In the genomic region with DNA sequence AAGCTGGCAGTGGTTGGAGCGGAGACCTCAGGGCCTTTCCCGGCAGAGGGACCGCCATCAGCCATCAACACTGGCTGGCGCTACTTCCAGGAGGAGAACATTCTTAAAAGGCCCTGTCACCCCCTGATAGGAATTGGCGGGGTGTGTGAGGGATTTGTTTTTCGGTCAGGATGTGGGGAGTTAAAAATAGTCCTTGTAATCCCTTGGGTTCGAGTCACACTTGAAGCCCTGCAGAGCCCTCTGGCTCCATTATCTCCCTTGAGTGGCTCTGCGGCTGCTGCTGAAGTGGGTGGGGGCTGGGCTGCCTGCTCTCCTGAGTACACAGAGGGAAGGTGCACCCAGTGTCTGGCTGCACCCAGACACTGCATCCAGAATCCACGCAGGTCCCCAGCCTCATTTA, we compare ENCODE assay signal across 10 mouse cellular contexts. TPM values are rescaled to one million over a fixed set of nuclear protein-coding genes. Genes with fewer than 3 reads are reported as not detected.
DNase-seq lines count a peak whose midpoint lies in the region; ATAC-seq and TF ChIP-seq lines count a peak whose summit lies in the region.
"Had no signal": no experiment of that assay in that cellular context is flagged by ENCODE, and none has a peak within 500 bp of the region (broad histone marks: within the 10 kb centered on the region; RNA-seq: fewer than 3 reads in every experiment).

No protein-coding gene starts in this region.

- no peak for DNase-seq in midbrain, embryonic 11.5 days (ENCODE audit: low spot score, missing footprints)
- no peak for DNase-seq in midbrain, postnatal 0 days (ENCODE audit: low spot score)
- DNase-seq in heart, embryonic 10.5 days (ENCODE audit: low spot score), result peak; percentile 93
- no peak for DNase-seq in limb, embryonic 10.5 days (ENCODE audit: low spot score)
- DNase-seq in splenic B cell, adult 2 months (ENCODE audit: low read depth, low spot score), result peak; percentile 20
- DNase-seq in embryo, embryonic 10.5 days (ENCODE audit: low spot score), result no peak
- no peak for DNase-seq in gastrocnemius, postnatal 10 days
- DNase-seq: cerebellum, postnatal 10 days; thymus, adult 2 months had no signal

- no peak for TF ChIP-seq CTCF in midbrain, postnatal 0 days (IDR thresholded peaks at IDR 0.05)

- H3K4me2 ChIP-seq in midbrain, embryonic 11.5 days, result no peak overlapping the region
- H3K4me2 ChIP-seq in midbrain, postnatal 0 days (ENCODE audit: low read depth, low read length, poor library complexity, severe bottlenecking), result no peak overlapping the region

- no peaks in the 10 kb centered on the region for H3K36me3 ChIP-seq in midbrain, embryonic 11.5 days (ENCODE audit: control insufficient read depth, insufficient read depth, low read length)
- no peaks in the 10 kb centered on the region for H3K36me3 ChIP-seq in midbrain, postnatal 0 days (ENCODE audit: insufficient read depth, low read length)
- 0 out of 2 replicates have a peak, but pooled peaks cover 6% of the 10 kb centered on the region for H3K36me3 ChIP-seq in heart, embryonic 10.5 days
- H3K36me3 ChIP-seq in limb, embryonic 10.5 days, result no peaks in the 10 kb centered on the region
- no peaks in the 10 kb centered on the region for H3K36me3 ChIP-seq in splenic B cell, adult 2 months (ENCODE audit: control insufficient read depth, insufficient read depth, low read length, poor library complexity, severe bottlenecking)

- H3K4me3 ChIP-seq in midbrain, embryonic 11.5 days (ENCODE audit: low read depth, low read length), result no peak overlapping the region
- no peak overlapping the region for H3K4me3 ChIP-seq in midbrain, postnatal 0 days (ENCODE audit: low read depth, low read length)
- H3K4me3 ChIP-seq in heart, embryonic 10.5 days, result peak overlapping the region; percentile 45
- H3K4me3 ChIP-seq in limb, embryonic 10.5 days, result no peak overlapping the region

- no peak overlapping the region for H3K27ac ChIP-seq in midbrain, embryonic 11.5 days (ENCODE audit: low read depth, low read length)
- no peak overlapping the region for H3K27ac ChIP-seq in midbrain, postnatal 0 days (ENCODE audit: low read depth, low read length)
- peak overlapping the region; percentile 86 for H3K27ac ChIP-seq in heart, embryonic 10.5 days
- H3K27ac ChIP-seq in limb, embryonic 10.5 days, result peak overlapping the region; percentile 25; the same call in 1 of the 2 replicates
- H3K27ac ChIP-seq: macrophage had no signal

- H3K9ac ChIP-seq in midbrain, embryonic 11.5 days (ENCODE audit: low read length), result no peak overlapping the region
- no peak overlapping the region for H3K9ac ChIP-seq in midbrain, postnatal 0 days (replicated peaks; ENCODE audit: low read length, poor library complexity, severe bottlenecking)

- 26% methylated on average over 9 of the region's 9 CpGs for WGBS in midbrain, embryonic 11.5 days
- WGBS in midbrain, postnatal 0 days, result 26% methylated on average over 9 of the region's 9 CpGs
- WGBS in heart, embryonic 10.5 days, result 10% methylated on average over 9 of the region's 9 CpGs
- whole genome bisulfite sequencing in limb, embryonic 10.5 days, result 55% methylated on average over 9 of the region's 9 CpGs

- peaks cover 9% of the 10 kb centered on the region for H3K4me1 ChIP-seq in midbrain, embryonic 11.5 days (ENCODE audit: control insufficient read depth, insufficient read depth, low read length)
- H3K4me1 ChIP-seq in midbrain, postnatal 0 days (ENCODE audit: insufficient read depth, low read length), result 0 out of 2 replicates have a peak, but pooled peaks cover 9% of the 10 kb centered on the region
- H3K4me1 ChIP-seq in heart, embryonic 10.5 days, result peaks cover 99% of the 10 kb centered on the region
- peaks cover 54% of the 10 kb centered on the region for H3K4me1 ChIP-seq in limb, embryonic 10.5 days

- no peaks in the 10 kb centered on the region for H3K9me3 ChIP-seq in midbrain, embryonic 11.5 days (ENCODE audit: control insufficient read depth, low read length)
- H3K9me3 ChIP-seq in midbrain, postnatal 0 days (ENCODE audit: low read length), result no peaks in the 10 kb centered on the region
- no peaks in the 10 kb centered on the region for H3K9me3 ChIP-seq in heart, embryonic 10.5 days
- no peaks in the 10 kb centered on the region for H3K9me3 ChIP-seq in limb, embryonic 10.5 days (replicated peaks)

- peaks cover 11% of the 10 kb centered on the region for H3K27me3 ChIP-seq in midbrain, embryonic 11.5 days (ENCODE audit: control insufficient read depth, insufficient read depth, low read length)
- peaks cover 20% of the 10 kb centered on the region for H3K27me3 ChIP-seq in midbrain, postnatal 0 days (ENCODE audit: insufficient read depth, low read length)
- H3K27me3 ChIP-seq in heart, embryonic 10.5 days (ENCODE audit: insufficient read depth, poor library complexity, severe bottlenecking), result peaks cover 18% of the 10 kb centered on the region
- H3K27me3 ChIP-seq in limb, embryonic 10.5 days (ENCODE audit: low read depth, poor library complexity, severe bottlenecking), result peaks cover 72% of the 10 kb centered on the region
- H3K27me3 ChIP-seq in splenic B cell, adult 2 months (ENCODE audit: control insufficient read depth, insufficient read depth, low read length, poor library complexity, severe bottlenecking), result peaks cover 2% of the 10 kb centered on the region; the same call in 1 of the 2 replicates

- ATAC-seq in midbrain, embryonic 11.5 days (ENCODE audit: low FRiP score), result peak; percentile 31; the same call in 1 of the 2 replicates
- no peak for ATAC-seq in midbrain, postnatal 0 days (ENCODE audit: low FRiP score)

RNA-seq across cellular contexts. Expression of gene Dab2ip, which starts 30.3 kb away (rescaled TPM):
- 32.6 and 42.3 TPM in 2 replicates for polyA plus RNA-seq in midbrain, embryonic 11.5 days (2014; fragmentation: Nextera tagmentation; extraction: Ambion mirVana)
- 161 and 175 TPM in 2 replicates for total RNA-seq in midbrain, postnatal 0 days (2014; rRNA removed)
- polyA plus RNA-seq in midbrain, postnatal 0 days (2015; fragmentation: Nextera tagmentation; extraction: Ambion mirVana), result 71.5 and 73.3 TPM in 2 replicates
- polyA plus RNA-seq in heart, embryonic 10.5 days (2016; fragmentation: Nextera tagmentation; extraction: Ambion mirVana), result 47.6 and 49.0 TPM in 2 replicates
- 44.0 and 49.7 TPM in 2 replicates for polyA plus RNA-seq in limb, embryonic 10.5 days (2016; fragmentation: Nextera tagmentation; extraction: Ambion mirVana)
- total RNA-seq in gastrocnemius, postnatal 10 days (2021), result 10 to 100 TPM; 44.3 to 56.9 TPM

Comparison
In these comparisons a context has a peak if more than half of its experiments do, and no peak if none do; other contexts are left out.
1. DNase-seq: peak in heart, embryonic 10.5 days (single experiment) and splenic B cell, adult 2 months (single experiment); none in midbrain, embryonic 11.5 days (single experiment), midbrain, postnatal 0 days (single experiment), limb, embryonic 10.5 days (single experiment), embryo, embryonic 10.5 days (single experiment) and gastrocnemius, postnatal 10 days (single experiment).
2. H3K27ac ChIP-seq: peak in heart, embryonic 10.5 days (single experiment) and limb, embryonic 10.5 days (single experiment); none in midbrain, embryonic 11.5 days (single experiment) and midbrain, postnatal 0 days (single experiment).